Mouse (Mus musculus) embryonic fibroblast, embryonic 13.5 days (primary cell): ENCODE measurements around the gene Sdf4.

Source experiments
- CTCF ChIP-seq: IDR thresholded peaks from 2 replicates; pipeline ENCODE4 v1.5.1; 2011; ENCODE audit warnings: mild to moderate bottlenecking, control low read depth, low read length, moderate library complexity, borderline replicate concordance; ENCODE audit not compliant: insufficient read depth
- POLR2A ChIP-seq: IDR thresholded peaks from 2 replicates; pipeline ENCODE4 v1.6.1; 2011; ENCODE audit warnings: low read depth, mild to moderate bottlenecking, control low read depth, low read length, moderate library complexity

DNA sequence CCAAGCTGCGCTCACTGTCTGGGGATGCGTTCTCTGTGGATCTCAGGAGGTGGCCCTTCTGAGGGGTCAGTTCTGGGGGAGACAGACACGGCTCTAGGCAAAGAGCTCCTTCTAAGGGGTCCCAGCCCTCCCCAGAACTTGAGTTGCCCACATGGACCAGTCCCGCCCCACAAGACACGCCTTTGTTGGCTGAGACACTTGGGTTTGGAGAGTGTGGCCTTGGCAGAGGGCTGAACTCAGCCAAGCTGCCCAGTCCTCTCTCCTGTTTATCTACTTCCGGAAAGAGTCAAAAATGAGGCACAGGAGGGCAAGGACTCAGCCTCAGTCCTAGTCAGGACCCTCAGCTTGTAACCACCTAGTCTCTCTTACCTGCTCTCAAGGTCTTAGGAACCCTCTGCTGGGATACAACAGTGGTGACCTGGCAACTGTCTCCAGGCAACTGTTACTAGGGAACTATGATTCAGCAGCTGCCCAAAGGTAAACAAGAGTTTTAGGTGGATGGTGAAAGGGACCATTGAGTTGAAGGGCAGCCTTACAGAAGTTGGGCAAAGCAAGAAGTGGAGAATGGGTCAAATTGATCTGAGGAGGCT is 57.8 kb downstream of the Sdf4 start:
- TF ChIP-seq CTCF (no peak), POLR2A (no peak)
